Mouse (Mus musculus) lung, adult 2 months (tissue): ENCODE data around the gene Ap5b1. TPM values are rescaled to one million over a fixed set of nuclear protein-coding genes. Genes with fewer than 3 reads are reported as not detected.
A peak's percentile ranks its signal among the peaks of the same experiment; 100 is the strongest.

Source experiments
- DNase-seq: peaks from one replicate; pipeline ENCODE4 v3.0.0; 2022
- H3K4me1 ChIP-seq: fragments of 200-500 bp; 2 replicates; pipeline ENCODE4 v1.6.1; 2011; ENCODE audit warnings: low read length; ENCODE audit not compliant: control insufficient read depth, insufficient read depth
- H3K4me3 ChIP-seq: fragments of 200-500 bp; replicated peaks from 2 replicates; pipeline ENCODE3; 2011; ENCODE audit warnings: low read depth, mild to moderate bottlenecking, control low read depth, low read length; ENCODE audit errors: extremely low read depth
- CTCF ChIP-seq: fragments of 200-500 bp; IDR thresholded peaks from 2 replicates; pipeline ENCODE4 v1.5.1; 2011; ENCODE audit warnings: mild to moderate bottlenecking, low read length, control low read depth; ENCODE audit not compliant: insufficient read depth
- POLR2A ChIP-seq: fragments of 200-500 bp; IDR thresholded peaks from 2 replicates; pipeline ENCODE4 v1.6.1; 2011; ENCODE audit warnings: low read depth, mild to moderate bottlenecking, control low read depth, low read length, borderline replicate concordance; ENCODE audit errors: extremely low read depth
- WGBS: fragments of 180-500 bp; shearing (Covaris S2); methylation state at CpG from one replicate; pipeline ENCODE4 v1.1.7; 2018; 5-methylcytosine and 5-hydroxymethylcytosine counted together
- polyA plus RNA-seq: library from polyadenylated mRNA; depleted of rRNA; stranded (reverse); fragments of >200 nt; gene quantifications from 2 replicates; pipeline ENCODE4 v1.2.3, GENCODE M21; 2012

Gene Ap5b1
- polyA plus RNA-seq, 1 experiment, result 15.3 TPM

DNA sequence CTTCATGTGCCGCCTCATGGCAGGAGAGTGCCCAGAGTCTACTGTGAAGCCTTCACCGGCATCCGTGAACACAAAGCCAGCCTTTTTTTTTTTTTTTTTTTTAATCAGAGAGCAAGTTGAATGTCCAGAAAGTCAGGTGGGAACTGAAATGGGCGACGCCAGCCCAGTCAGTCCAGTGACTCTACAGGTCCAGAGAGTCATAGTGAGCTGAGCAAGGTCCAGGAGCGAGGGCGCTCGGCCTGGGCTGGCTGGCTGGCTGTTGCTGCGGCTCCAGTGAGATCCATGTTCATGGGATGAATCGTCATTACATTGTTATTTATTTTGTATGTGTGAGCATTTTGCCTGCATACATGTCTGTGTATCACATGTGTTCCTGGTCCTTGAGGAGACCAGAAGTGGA, 5.0 kb upstream of the Ap5b1 start:
- H3K4me1 ChIP-seq, result peaks cover 7% of the 10 kb centered on the region; the same call in 1 of the 2 replicates
- TF ChIP-seq POLR2A (no peak), CTCF (no peak)
- 90% methylated on average over 10 of the region's 10 CpGs for WGBS
- no peak overlapping the region for H3K4me3 ChIP-seq
- no peak for DNase-seq

DNA sequence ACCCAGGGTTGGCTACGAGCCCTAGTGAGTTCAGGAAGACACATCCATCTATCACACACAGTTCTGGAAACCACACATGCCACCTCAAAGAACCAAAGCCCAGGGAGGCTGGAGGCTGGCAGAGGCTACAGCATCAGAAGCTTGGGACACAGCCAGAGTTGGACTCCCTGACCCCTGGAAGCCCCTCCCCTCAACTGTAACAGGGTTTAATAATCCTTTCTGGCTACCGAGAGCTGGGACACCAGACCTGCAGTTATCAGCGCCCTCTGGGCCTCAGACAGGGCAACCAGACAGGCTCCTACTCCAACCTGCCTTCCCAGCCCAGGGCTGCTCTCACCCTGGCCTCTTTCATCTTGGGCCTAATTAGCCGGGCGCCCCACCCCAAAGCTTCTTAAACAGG, 1.5 kb upstream of the Ap5b1 start:
- TF ChIP-seq CTCF (no peak), POLR2A (no peak)
- WGBS, result 74% methylated on average over 5 of the region's 5 CpGs

DNA sequence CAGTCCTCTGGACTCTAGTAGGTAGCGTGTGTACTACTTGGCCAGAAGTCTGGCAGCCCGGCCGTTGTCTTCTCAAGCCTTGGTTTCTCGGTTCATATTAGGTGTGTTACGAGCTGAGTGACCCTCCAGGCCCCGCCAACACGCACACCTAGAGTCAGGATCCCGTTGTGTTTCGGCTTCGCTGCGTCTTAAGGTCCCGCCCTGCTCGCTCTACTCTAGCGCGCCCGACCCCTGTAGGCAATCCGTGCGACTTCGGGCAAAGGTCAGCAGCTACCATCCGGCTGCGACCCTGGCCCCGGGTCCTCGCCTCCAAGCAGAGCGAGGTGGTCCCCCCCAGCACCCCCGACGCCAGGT, 668 bp upstream of the Ap5b1 start:
- peaks cover 5% of the 10 kb centered on the region; the same call in 1 of the 2 replicates for H3K4me1 ChIP-seq
- no peak for DNase-seq
- WGBS, result 2% methylated on average over 26 of the region's 26 CpGs

More for the DNA sequence above, 1.5 kb upstream of the Ap5b1 start:
- no peak for DNase-seq
- H3K4me1 ChIP-seq, result peaks cover 7% of the 10 kb centered on the region; the same call in 1 of the 2 replicates
- no peak overlapping the region for H3K4me3 ChIP-seq

DNA sequence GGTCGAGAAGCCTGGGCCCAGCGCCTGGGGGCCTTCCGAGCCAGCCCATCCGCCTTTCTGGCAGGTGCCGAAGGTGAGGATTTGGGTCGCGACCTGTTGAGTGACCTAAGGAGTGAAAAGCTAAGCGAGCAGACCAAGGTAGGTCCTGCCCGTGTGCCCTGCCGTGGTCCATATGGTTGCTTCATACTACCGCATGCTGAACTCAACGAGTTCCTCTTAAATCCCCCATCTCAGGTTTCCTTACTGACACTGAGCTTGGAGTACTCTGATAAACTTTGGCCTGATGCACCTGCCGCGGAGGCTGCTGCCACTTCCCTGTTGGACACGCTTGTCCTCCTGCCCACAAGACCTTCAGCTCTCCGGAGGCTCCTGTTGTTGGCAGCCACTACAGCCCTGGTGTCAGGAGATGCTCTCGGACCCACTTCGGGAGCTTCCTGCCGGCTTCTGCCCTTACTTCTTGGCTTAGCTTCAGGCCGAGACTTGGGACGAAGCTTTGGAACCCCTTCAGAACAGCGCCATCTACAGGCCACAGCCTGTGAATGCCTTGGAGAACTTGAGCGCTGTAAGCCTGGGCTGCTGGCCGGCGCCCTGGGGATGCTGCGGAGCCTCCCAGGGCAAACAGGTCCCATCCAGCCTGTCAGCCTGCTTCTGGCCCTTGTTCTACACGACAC, 780 bp downstream of the Ap5b1 start:
- Histone ChIP-seq H3K4me3 (peak overlapping the region; percentile 92), H3K4me1 (peaks cover 11% of the 10 kb centered on the region)
- peak; percentile 84 for DNase-seq
- TF ChIP-seq POLR2A, result no peak
- peak; percentile 86 for TF ChIP-seq CTCF
- WGBS, result 6% methylated on average over 27 of the region's 27 CpGs

More for the DNA sequence above, 668 bp upstream of the Ap5b1 start:
- no peak for TF ChIP-seq POLR2A
- H3K4me3 ChIP-seq, result peak overlapping the region; percentile 92

DNA sequence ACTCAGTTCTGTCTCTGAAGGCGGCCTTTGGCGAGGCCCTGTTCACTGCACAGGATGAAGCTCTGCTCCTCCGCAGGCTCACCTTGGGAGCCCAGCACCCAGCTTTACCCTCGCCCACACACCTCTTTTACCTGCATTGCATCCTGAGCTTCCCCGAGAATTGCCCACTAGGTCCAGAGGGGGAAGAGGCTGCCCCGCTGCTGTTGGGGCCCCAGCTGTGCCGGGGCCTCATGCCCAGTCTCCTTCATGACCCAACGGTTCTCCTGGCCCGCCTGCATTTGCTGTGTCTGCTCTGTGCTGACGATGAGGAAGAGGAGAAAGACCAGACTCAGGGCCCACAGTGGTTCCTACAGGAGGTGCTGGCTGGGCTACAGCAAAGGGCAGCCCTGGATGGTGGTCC, 1.7 kb downstream of the Ap5b1 start:
- TF ChIP-seq POLR2A, result no peak
- Histone ChIP-seq H3K4me1 (peaks cover 11% of the 10 kb centered on the region), H3K4me3 (no peak overlapping the region)
- no peak for DNase-seq
- WGBS, result 90% methylated on average over 10 of the region's 10 CpGs

DNA sequence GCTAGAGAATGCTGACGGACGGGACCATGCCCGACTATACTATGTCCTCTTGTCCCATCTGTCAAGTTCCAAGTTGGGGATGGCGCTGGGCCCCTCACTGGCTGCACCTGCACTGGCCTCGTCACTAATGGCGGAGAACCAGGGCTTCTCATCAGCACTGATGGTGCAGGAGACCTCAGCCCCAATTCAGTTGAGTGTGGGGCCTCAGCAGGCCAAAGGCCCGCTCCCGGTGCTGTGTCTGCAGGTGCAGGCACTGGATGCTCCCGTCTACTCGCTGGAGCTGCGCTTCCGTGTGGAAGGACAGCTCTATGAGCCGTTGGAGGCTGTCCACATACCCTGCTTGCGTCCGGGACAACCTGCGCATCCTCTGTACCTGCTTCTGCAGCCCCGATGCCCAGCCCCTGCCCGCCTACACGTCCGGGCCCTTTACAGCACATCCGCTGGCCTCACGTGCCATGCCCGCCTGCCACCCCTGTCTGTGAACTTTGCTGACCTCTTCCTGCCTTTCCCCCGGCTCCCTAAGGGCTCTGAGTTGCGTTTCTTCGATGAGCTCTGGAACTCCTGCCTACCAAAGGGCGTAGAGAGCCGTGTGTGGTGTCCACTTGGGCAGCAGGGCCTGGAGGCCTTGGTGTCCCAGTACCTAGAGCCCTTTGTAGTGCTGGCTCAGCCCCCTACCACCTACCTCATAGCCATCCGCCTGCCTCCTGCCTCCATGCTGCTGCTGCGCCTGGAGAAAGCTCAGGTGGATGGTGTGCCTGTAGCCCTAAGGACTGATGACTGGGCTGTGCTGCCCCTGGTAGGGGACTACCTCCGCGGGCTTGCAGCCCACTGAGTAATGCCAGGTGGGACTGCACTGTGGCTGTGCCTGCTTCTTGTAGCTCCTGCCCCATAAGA, 2.8 kb downstream of the Ap5b1 start:
- Histone ChIP-seq H3K4me3 (no peak overlapping the region), H3K4me1 (peaks cover 11% of the 10 kb centered on the region)
- no peak for DNase-seq
- WGBS, result 92% methylated on average over 32 of the region's 32 CpGs
- TF ChIP-seq POLR2A (no peak), CTCF (no peak)

DNA sequence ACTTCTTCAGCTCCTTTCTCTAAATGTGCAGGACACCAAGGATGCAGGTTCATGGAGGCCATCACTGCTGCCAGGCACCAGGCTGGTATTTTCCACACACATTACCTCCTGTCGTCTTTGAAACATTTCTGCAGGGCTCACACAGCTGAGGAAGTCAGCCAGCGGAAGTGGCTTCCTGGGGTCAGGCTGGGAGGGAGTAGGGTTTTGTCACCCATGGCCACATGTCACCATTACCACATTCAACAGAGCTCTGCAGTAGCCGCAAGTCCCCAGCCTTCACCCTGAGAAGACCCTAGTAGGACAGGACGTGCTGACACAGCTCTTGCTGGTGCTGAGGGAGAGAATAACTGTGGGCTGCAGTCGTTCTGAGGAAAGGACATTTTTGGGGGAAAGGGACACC, 4.0 kb downstream of the Ap5b1 start:
- Histone ChIP-seq H3K4me1 (peaks cover 8% of the 10 kb centered on the region), H3K4me3 (no peak overlapping the region)
- no peak for DNase-seq
- 67% methylated on average over 5 of the region's 5 CpGs for WGBS
- TF ChIP-seq POLR2A (no peak), CTCF (no peak)

DNA sequence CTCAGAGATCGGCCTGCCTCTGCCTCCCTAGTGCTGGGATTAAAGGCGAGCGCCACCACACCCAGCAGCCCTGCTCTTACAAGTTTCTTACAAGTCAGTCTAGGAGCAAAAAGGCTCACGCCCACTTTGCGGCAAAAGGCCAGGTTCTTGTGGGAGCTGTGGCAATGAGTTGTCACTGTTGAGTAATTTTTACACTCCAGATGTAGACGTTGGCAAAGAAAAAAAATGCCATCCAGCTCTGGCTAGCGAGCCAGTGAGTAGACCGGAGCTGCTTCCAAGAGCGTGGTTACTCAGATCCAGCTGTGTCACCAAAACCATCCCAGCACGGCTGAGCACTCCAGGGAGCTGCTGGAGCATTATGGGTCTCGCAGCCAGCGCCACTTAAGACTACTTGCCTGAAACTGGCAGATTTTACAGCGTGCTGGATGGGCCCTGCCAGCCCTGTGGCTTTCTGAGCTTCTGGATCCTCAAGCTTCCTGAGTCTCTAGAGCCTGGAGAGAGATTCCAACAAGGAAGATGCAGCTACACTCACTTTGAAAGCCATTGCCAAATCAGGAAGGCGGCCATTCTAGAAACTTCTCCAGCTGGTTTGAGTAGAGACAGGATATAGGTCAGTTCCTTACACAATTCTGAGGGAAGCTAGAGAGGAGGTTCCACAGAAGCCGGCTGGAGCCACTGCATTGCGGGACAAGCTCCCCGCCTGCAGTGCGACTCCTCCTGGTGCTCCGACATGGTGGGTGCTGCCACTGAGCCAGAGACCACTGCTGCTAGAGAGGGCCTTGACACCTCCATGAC, 4.7 kb downstream of the Ap5b1 start:
- no peak overlapping the region for H3K4me3 ChIP-seq
- DNase-seq, result peak; percentile 60
- WGBS, result 59% methylated on average over 19 of the region's 19 CpGs
- no peak for TF ChIP-seq POLR2A
- no peak for TF ChIP-seq CTCF
- peaks cover 8% of the 10 kb centered on the region for H3K4me1 ChIP-seq

DNA sequence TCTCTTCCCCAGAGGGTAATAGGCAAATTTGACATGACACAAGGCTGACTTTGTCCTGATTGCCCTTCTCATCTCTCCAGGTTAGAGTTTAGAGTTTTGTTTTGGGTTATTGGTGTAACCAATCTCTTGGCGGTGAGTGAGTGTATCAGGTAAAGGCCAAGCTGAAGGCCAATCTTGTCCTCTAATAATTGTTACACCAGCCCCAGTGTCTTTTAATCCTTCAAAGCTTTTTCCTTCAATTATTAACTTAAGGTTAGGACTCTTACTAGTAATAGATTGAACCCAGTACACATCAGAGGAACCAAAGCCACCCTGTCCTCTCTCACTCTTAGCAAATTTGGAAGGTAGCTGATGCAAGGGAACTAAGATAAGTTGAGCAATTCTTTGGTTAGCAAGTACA, 7.5 kb downstream of the Ap5b1 start:
- H3K4me3 ChIP-seq, result no peak overlapping the region
- no peak for DNase-seq
- WGBS, result 100% methylated on average over 1 of the region's 1 CpGs
- TF ChIP-seq CTCF, result no peak
- TF ChIP-seq POLR2A, result no peak
- H3K4me1 ChIP-seq, result peaks cover 6% of the 10 kb centered on the region
